Mouse (Mus musculus) olfactory bulb, adult 2 months (tissue): ENCODE data around the gene Kif11.

ENCODE experiments used
- CTCF ChIP-seq: fragments of 200-500 bp; IDR thresholded peaks from 2 replicates; pipeline ENCODE4 v1.5.1; 2012; ENCODE audit warnings: low read depth, mild to moderate bottlenecking, low read length, moderate library complexity; ENCODE audit not compliant: insufficient read depth
- POLR2A ChIP-seq: fragments of 200-500 bp; IDR thresholded peaks from 2 replicates; pipeline ENCODE4 v1.6.1; 2012; ENCODE audit warnings: mild to moderate bottlenecking, low read depth, low read length, moderate library complexity; ENCODE audit not compliant: insufficient read depth

DNA sequence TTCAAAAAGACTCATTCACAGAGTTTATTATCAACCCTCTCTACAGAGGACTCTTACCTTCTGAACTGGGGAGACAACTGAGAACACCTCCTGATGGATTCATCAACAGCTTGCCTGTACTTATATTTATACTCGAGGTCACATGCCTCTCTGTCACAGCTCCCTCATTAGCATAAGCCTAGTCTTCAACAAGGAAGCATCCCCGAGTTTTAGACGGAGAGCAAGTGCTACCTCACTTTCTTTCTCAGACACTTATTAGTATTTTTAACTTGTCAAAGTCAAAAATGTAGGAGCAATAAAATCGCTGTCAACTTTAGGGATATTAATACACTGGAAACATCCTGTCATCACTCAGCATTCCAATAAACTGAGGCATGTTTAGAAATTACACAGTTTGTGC, 38.5 kb upstream of the Kif11 start, which contains the start of gene Ide:
- TF ChIP-seq CTCF: no peak
- TF ChIP-seq POLR2A: no peak
